Mouse (Mus musculus) kidney, embryonic 15.5 days (tissue): ENCODE results near the gene Padi2. TPM values are rescaled to one million over a fixed set of nuclear protein-coding genes. Genes with fewer than 3 reads are reported as not detected.

Source experiments
- ATAC-seq: fragments of 200-750 bp; cut with Nextera tagmentation; replicated peaks from 2 replicates; pipeline ENCODE4 v1.8.0; 2017; ENCODE audit warnings: moderate TSS enrichment; ENCODE audit not compliant: low FRiP score
- H3K27ac ChIP-seq: fragments of 300-500 bp; sonication (generic); 2 replicates; pipeline ENCODE4 v1.5.1; 2015; ENCODE audit warnings: mild to moderate bottlenecking, inconsistent platforms
- H3K27me3 ChIP-seq: fragments of 300-500 bp; sonication (generic); 2 replicates; pipeline ENCODE4 v1.6.1; 2015; ENCODE audit warnings: inconsistent platforms
- H3K36me3 ChIP-seq: fragments of 300-500 bp; sonication (generic); 2 replicates; pipeline ENCODE4 v1.6.1; 2015; ENCODE audit warnings: inconsistent platforms
- H3K4me1 ChIP-seq: fragments of 300-500 bp; sonication (generic); 2 replicates; pipeline ENCODE4 v1.6.1; 2015; ENCODE audit warnings: inconsistent platforms
- H3K4me2 ChIP-seq: fragments of 300-500 bp; sonication (generic); 2 replicates; pipeline ENCODE4 v1.6.1; 2015; ENCODE audit warnings: moderate library complexity, mild to moderate bottlenecking, inconsistent platforms
- H3K4me3 ChIP-seq: fragments of 300-500 bp; sonication (generic); replicated peaks from 2 replicates; pipeline ENCODE4 v1.5.1; 2015; ENCODE audit warnings: mild to moderate bottlenecking, inconsistent platforms
- H3K9ac ChIP-seq: fragments of 300-500 bp; sonication (generic); 2 replicates; pipeline ENCODE4 v1.6.1; 2015; ENCODE audit warnings: mild to moderate bottlenecking, inconsistent platforms
- H3K9me3 ChIP-seq: fragments of 300-500 bp; sonication (generic); replicated peaks from 2 replicates; pipeline ENCODE4 v1.6.1; 2016; ENCODE audit warnings: inconsistent platforms
- WGBS: fragments of 180-500 bp; shearing (Covaris S2); methylation state at CpG from one replicate; pipeline ENCODE4 v1.1.7; 2015; ENCODE audit warnings: mixed read lengths; 5-methylcytosine and 5-hydroxymethylcytosine counted together
- polyA plus RNA-seq: library from polyadenylated mRNA; unstranded; fragments of >200 nt; fragmentation: Nextera tagmentation; extraction: Ambion mirVana; gene quantifications from 2 replicates; pipeline ENCODE4 v1.2.1, GENCODE M21; 2015

Gene Padi2
- polyA plus RNA-seq, 1 experiment from 2014 or later, result 18.7 TPM

GRCm38 (mm10) chr4:140882365-140882764 lies 23.8 kb upstream of the Padi2 start:
- WGBS, result 62% methylated on average over 4 of the region's 4 CpGs
- Histone ChIP-seq H3K27me3 (no peaks in the 10 kb centered on the region; the same call in 1 of the 2 replicates), H3K4me2 (no peak overlapping the region)

GRCm38 (mm10) chr4:140882981-140883380 lies 23.2 kb upstream of the Padi2 start:
- H3K27me3 ChIP-seq, result no peaks in the 10 kb centered on the region
- H3K4me3 ChIP-seq, result no peak overlapping the region
- H3K36me3 ChIP-seq, result no peaks in the 10 kb centered on the region
- H3K4me1 ChIP-seq, result no peaks in the 10 kb centered on the region
- H3K27ac ChIP-seq, result no peak overlapping the region
- peaks cover 8% of the 10 kb centered on the region; the same call in 1 of the 2 replicates for H3K9me3 ChIP-seq
- no peak for ATAC-seq
- no peak overlapping the region for H3K4me2 ChIP-seq
- H3K9ac ChIP-seq, result no peak overlapping the region
- WGBS, result 97% methylated on average over 3 of the region's 3 CpGs

More at GRCm38 (mm10) chr4:140882365-140882764, 23.8 kb upstream of the Padi2 start:
- no peak for ATAC-seq
- Histone ChIP-seq H3K4me1 (no peaks in the 10 kb centered on the region), H3K27ac (no peak overlapping the region), H3K36me3 (no peaks in the 10 kb centered on the region), H3K4me3 (no peak overlapping the region), H3K9ac (no peak overlapping the region), H3K9me3 (peaks cover 8% of the 10 kb centered on the region; the same call in 1 of the 2 replicates)

- Histone ChIP-seq H3K4me1 (no peaks in the 10 kb centered on the region), H3K27ac (no peak overlapping the region), H3K4me2 (no peak overlapping the region), H3K9ac (no peak overlapping the region), H3K4me3 (no peak overlapping the region), H3K9me3 (peaks cover 8% of the 10 kb centered on the region; the same call in 1 of the 2 replicates), H3K27me3 (no peaks in the 10 kb centered on the region), H3K36me3 (no peaks in the 10 kb centered on the region)
- no peak for ATAC-seq
- WGBS, result 37% methylated on average over 4 of the region's 4 CpGs
Observed at GRCm38 (mm10) chr4:140883852-140884251, 22.3 kb upstream of the Padi2 start.

GRCm38 (mm10) chr4:140891525-140892162 lies 14.5 kb upstream of the Padi2 start:
- Histone ChIP-seq H3K36me3 (no peaks in the 10 kb centered on the region), H3K9me3 (peaks cover 13% of the 10 kb centered on the region; the same call in 1 of the 2 replicates), H3K27ac (no peak overlapping the region), H3K27me3 (no peaks in the 10 kb centered on the region), H3K9ac (no peak overlapping the region), H3K4me3 (no peak overlapping the region), H3K4me2 (no peak overlapping the region), H3K4me1 (no peaks in the 10 kb centered on the region)
- WGBS, result 92% methylated on average over 14 of the region's 14 CpGs
- no peak for ATAC-seq

GRCm38 (mm10) chr4:140892163-140892530 lies 14.0 kb upstream of the Padi2 start:
- H3K9me3 ChIP-seq, result peaks cover 13% of the 10 kb centered on the region; the same call in 1 of the 2 replicates
- ATAC-seq, result no peak

GRCm38 (mm10) chr4:140904776-140905425 lies 1.2 kb upstream of the Padi2 start:
- Histone ChIP-seq H3K4me3 (no peak overlapping the region), H3K4me2 (no peak overlapping the region), H3K4me1 (peaks cover 34% of the 10 kb centered on the region), H3K36me3 (no peaks in the 10 kb centered on the region), H3K9me3 (no peaks in the 10 kb centered on the region), H3K27me3 (peaks cover 40% of the 10 kb centered on the region), H3K27ac (no peak overlapping the region), H3K9ac (no peak overlapping the region)
- ATAC-seq, result no peak
- WGBS, result 62% methylated on average over 14 of the region's 14 CpGs

More at GRCm38 (mm10) chr4:140892163-140892530, 14.0 kb upstream of the Padi2 start:
- no peak overlapping the region for H3K9ac ChIP-seq
- no peak overlapping the region for H3K4me3 ChIP-seq
- H3K4me2 ChIP-seq, result no peak overlapping the region
- 77% methylated on average over 1 of the region's 1 CpGs for WGBS
- no peak overlapping the region for H3K27ac ChIP-seq
- no peaks in the 10 kb centered on the region for H3K27me3 ChIP-seq
- H3K36me3 ChIP-seq, result no peaks in the 10 kb centered on the region
- H3K4me1 ChIP-seq, result no peaks in the 10 kb centered on the region

- WGBS, result 18% methylated on average over 11 of the region's 11 CpGs
- no peak overlapping the region for H3K27ac ChIP-seq
- no peaks in the 10 kb centered on the region for H3K9me3 ChIP-seq
- no peaks in the 10 kb centered on the region for H3K36me3 ChIP-seq
- peaks cover 31% of the 10 kb centered on the region for H3K4me1 ChIP-seq
- peaks cover 40% of the 10 kb centered on the region for H3K27me3 ChIP-seq
- H3K4me2 ChIP-seq, result peak overlapping the region; percentile 83
- no peak for ATAC-seq
- peak overlapping the region; percentile 24; the same call in 1 of the 2 replicates for H3K9ac ChIP-seq
- peak overlapping the region; percentile 45 for H3K4me3 ChIP-seq
Observed at GRCm38 (mm10) chr4:140905426-140905871, 695 bp upstream of the Padi2 start.

- no peak overlapping the region; the same call in 1 of the 2 replicates for H3K9ac ChIP-seq
- WGBS, result 39% methylated on average over 11 of the region's 11 CpGs
- peak overlapping the region; percentile 45 for H3K4me3 ChIP-seq
Observed at GRCm38 (mm10) chr4:140906827-140907280, 710 bp downstream of the Padi2 start.

GRCm38 (mm10) chr4:140907306-140908024 lies 1.3 kb downstream of the Padi2 start:
- WGBS, result 50% methylated on average over 12 of the region's 12 CpGs
- Histone ChIP-seq H3K36me3 (no peaks in the 10 kb centered on the region), H3K4me2 (peak overlapping the region; percentile 83), H3K4me3 (peak overlapping the region; percentile 45; the same call in 1 of the 2 replicates), H3K27me3 (peaks cover 49% of the 10 kb centered on the region), H3K4me1 (peaks cover 37% of the 10 kb centered on the region), H3K9me3 (no peaks in the 10 kb centered on the region), H3K9ac (no peak overlapping the region), H3K27ac (no peak overlapping the region)
- no peak for ATAC-seq

More at GRCm38 (mm10) chr4:140906827-140907280, 710 bp downstream of the Padi2 start:
- Histone ChIP-seq H3K27ac (no peak overlapping the region), H3K36me3 (no peaks in the 10 kb centered on the region), H3K9me3 (no peaks in the 10 kb centered on the region), H3K27me3 (peaks cover 46% of the 10 kb centered on the region), H3K4me2 (peak overlapping the region; percentile 83), H3K4me1 (peaks cover 38% of the 10 kb centered on the region)
- ATAC-seq, result peak; percentile 24; the same call in 1 of the 2 replicates

GRCm38 (mm10) chr4:140908627-140909026 lies 2.5 kb downstream of the Padi2 start:
- H3K36me3 ChIP-seq, result no peaks in the 10 kb centered on the region
- H3K4me1 ChIP-seq, result peaks cover 37% of the 10 kb centered on the region
- H3K4me3 ChIP-seq, result no peak overlapping the region
- H3K27ac ChIP-seq, result no peak overlapping the region
- no peak for ATAC-seq
- no peak overlapping the region for H3K9ac ChIP-seq
- peaks cover 39% of the 10 kb centered on the region for H3K27me3 ChIP-seq
- H3K9me3 ChIP-seq, result no peaks in the 10 kb centered on the region
- 81% methylated on average over 5 of the region's 5 CpGs for WGBS
- H3K4me2 ChIP-seq, result no peak overlapping the region

- no peak for ATAC-seq
- Histone ChIP-seq H3K27me3 (peaks cover 34% of the 10 kb centered on the region), H3K4me3 (no peak overlapping the region), H3K4me2 (no peak overlapping the region), H3K36me3 (no peaks in the 10 kb centered on the region), H3K9me3 (no peaks in the 10 kb centered on the region), H3K27ac (no peak overlapping the region), H3K4me1 (peaks cover 37% of the 10 kb centered on the region), H3K9ac (no peak overlapping the region)
- WGBS, result 86% methylated on average over 4 of the region's 4 CpGs
Observed at GRCm38 (mm10) chr4:140909536-140909935, 3.4 kb downstream of the Padi2 start.
